Mouse (Mus musculus) megakaryocyte-erythroid progenitor cell, adult 5-6 weeks (primary cell): ENCODE measurements around the gene Kif26b. TPM values are rescaled to one million over a fixed set of nuclear protein-coding genes. Genes with fewer than 3 reads are reported as not detected.

Source experiments
- ATAC-seq: replicated peaks from 2 replicates; pipeline ENCODE4 v1.8.0; 2016; ENCODE audit warnings: mild to moderate bottlenecking, inconsistent platforms; ENCODE audit not compliant: severe bottlenecking, poor library complexity, low FRiP score, low TSS enrichment
- total RNA-seq, 2 experiments: library from RNA; stranded (forward) in 1 of 2; stranded (reverse) in 1 of 2; fragments of 200-1000, 215-1000 nt in 1 of 2; fragments of >200 nt in 1 of 2; fragmentation: Nextera tagmentation in 1 of 2; gene quantifications; 2 replicates each; pipeline ENCODE4 v1.2.3; 2014 to 2017

Gene Kif26b
- total RNA-seq, 2 experiments from 2014 or later = 1.2 to 2.8 TPM

GRCm38 (mm10) chr1:178691679-178692078, 162.8 kb downstream of the Kif26b start:
- no peak for ATAC-seq

DNA sequence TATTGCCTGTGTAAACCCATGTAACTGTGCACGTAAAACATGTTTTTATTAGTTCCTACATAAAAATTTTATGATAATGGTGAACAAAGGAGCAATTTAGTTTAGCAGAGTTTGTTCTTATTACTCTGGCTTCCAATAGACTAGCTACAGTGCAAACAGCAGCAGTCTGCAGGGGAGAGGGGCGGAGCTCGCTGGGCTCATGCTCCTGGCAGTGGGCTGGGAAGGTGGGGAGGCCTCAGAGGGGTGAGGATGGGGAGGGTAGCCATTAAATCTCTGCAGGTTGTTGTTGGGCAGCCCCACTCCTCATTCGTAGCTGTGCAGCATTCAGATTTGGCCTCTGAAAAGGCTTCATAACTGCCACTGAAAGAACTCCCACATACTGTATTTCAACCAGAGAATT, 171.2 kb downstream of the Kif26b start:
- no peak for ATAC-seq

DNA sequence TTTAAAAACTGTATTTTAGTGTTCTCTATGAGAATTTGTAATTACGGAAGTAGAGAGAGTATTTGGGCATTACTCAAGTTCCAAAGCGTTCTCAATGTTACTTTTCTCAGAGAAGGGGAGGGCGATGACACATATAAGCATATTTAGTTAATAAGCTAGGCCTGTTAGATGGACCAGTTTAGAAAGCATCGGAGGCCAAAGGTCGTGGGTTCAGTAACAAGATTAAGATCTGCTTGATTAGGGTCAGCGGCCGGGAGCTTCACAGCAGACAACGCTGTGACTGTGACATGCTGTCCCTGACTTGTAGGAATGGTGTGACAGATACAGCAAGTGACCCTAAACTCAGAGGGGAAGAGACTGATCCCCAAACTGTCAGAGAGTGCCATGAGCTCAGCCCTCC, 174.6 kb downstream of the Kif26b start:
- ATAC-seq = no peak

DNA sequence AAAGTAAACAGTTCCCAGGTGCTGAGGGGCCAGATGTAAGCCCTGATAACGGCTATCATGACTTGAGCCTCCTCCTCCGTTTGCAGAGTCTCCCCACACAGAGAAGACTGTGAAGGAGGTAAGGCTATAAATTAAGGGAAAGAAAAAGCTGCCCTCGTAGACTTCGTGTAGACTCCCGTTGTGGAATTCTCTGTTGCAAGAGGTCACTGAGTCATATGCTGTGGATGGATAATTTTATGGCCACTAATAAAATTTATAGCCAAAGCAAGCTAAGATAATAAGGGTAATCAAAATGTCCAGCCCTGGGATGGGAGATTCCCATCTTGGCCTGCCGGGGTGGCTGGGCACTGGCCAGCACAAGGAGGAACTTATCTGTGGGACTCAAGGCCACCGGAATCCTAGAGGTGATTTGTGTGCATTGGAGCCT, 179.0 kb downstream of the Kif26b start:
- no peak; the same call in 1 of the 2 replicates for ATAC-seq

DNA sequence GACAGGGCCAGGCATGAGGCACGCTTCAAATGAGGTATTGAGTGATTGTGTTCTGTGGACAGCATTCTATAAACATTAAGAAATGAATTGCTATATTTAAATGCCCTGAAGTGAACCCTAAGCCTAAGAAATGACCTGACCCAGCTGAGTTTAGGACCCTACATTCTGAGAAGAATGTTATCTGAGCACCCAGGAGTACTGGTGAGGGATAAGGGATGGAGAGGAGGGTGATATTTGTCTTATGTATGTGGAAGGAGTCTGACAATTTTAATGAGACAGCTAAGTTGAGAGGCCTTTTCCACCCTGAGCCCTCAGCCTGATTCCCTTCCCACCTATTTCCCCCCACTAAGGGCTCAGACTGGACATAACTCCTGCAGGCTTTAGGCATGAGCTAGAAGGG, 179.4 kb downstream of the Kif26b start:
- ATAC-seq = peak; percentile 24

DNA sequence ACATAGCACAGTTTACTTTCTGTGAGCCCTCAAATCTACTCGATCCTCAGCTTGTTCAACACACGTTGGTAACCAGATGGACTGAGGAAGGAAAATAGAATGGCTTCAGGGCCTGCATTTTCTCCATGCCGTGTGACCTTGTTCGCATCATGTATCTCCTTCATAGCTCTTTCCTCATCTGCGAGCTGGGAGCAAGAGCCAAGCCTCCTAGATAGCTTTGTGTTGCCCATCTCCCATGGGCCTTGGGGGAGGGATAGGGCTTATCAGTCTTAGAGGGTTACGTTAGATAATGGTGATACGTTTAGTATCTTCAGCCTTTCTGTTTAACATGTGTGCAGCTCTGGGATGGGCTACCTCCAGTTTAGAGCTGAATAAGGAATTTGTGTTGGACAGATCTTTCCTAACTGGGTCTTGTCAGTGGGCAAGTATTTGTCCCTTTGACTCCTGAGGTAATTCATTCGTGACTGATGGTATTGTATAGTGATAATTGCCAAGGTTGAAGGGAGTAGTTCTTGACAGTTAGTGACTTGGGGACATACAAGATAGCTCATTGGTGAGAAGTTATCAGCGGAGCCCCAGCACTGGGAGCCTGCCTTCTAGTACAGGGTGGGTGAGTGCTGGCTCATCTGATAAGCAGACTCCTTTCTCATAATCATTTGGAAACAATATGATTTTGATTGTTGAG, 183.4 kb downstream of the Kif26b start:
- peak; percentile 91 for ATAC-seq

DNA sequence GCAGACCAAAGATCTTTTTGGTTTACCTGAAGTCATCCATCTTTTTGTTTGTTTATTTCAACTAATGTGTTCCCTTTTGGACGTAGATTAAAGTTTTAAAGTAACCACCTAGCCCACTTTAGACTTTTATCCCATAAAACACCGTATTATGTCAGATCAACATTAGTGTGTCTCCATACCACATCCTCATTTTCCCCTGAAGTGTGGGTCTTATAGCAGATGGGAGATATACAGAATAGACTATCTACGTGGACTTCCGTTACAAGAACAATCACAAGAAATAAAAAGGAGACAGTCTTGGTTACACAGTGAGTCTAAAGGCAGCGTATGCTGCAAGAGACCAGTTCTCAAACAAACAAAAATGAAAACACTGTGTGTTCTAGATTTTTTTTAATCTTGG, 185.3 kb downstream of the Kif26b start:
- ATAC-seq = no peak

- ATAC-seq = no peak
Observed at GRCm38 (mm10) chr1:178716411-178716810, 187.5 kb downstream of the Kif26b start.

DNA sequence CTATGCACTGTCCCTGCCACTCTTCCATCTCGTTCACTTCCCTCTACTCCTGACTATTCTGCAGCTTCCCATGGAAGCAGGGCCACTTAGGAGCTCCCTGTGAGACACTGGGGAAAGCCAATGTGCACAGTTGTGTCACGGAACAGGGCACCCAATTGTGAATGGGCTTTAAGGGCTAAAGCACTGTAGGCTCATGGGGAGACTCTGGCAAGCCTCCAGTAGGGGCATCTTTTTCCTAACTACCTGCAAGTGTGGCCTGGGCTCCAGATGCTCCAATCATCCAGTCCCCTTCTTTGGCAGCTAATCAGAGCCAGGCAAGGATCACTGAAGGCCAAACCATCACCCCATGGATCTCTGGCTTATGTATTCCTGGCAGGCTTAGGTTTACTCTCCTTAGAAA, 191.9 kb downstream of the Kif26b start:
- ATAC-seq = no peak

DNA sequence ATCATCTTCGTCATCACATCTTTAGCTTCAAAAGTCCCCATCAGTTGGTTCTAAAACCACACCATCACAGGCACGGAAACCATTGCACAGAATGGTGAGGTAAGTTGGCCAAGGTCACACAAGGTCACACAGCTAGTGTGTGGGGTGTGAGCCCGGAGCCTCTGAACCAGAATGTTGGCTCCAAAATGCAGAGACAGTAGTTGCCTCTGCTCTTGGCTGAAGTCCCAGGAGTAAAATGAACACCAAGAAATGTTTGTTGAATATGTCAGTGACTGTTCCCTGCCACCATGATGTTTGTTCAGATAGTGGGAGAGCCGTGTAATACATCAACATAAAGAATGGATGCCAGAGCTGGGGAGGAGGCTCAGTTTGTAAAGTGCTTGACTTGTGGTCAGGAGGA, 193.9 kb downstream of the Kif26b start:
- no peak for ATAC-seq

GRCm38 (mm10) chr1:178725536-178725935, 196.6 kb downstream of the Kif26b start:
- ATAC-seq = no peak

- no peak for ATAC-seq
Observed at GRCm38 (mm10) chr1:178728256-178728655, 199.3 kb downstream of the Kif26b start.

DNA sequence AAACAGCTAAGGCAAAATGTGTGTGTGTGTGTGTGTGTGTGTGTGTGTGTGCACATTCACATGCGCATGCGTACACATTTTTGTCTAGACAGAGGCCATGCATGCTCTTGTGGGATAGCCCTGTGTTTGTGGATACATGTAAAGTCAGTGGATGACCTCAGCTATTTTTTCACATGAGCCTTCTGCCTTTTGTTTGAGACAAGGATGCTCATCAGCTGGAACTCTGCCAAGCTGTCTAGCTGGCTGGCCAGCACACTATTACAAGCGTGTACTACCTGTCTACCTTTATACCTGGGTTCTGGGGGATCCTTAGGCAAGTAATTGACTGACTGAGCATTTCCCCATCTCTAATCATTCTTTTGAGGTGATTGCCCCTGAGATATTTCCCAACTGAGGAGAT, 201.3 kb downstream of the Kif26b start:
- no peak for ATAC-seq

DNA sequence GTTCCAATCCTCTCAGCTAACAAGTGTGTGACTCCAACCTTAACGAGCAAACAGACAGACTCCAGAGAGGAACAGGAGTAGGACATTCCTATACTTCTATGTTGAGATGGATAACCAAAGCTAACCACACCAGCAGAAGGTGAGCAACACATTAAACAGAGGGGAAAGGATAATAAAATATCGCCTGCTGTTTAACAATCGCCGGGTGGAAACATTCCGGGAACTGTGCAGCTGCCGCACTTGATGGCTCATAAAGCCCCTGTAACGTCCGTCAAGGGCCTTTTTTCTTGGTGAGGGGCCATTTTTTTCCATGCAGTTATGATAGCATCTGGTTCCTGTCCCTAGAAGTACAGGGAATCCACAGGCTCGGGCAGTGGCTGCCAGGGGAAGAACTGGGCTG, 204.1 kb downstream of the Kif26b start:
- ATAC-seq = no peak

GRCm38 (mm10) chr1:178734576-178734975, 205.7 kb downstream of the Kif26b start:
- no peak for ATAC-seq

GRCm38 (mm10) chr1:178736931-178737330, 208.0 kb downstream of the Kif26b start:
- no peak for ATAC-seq

DNA sequence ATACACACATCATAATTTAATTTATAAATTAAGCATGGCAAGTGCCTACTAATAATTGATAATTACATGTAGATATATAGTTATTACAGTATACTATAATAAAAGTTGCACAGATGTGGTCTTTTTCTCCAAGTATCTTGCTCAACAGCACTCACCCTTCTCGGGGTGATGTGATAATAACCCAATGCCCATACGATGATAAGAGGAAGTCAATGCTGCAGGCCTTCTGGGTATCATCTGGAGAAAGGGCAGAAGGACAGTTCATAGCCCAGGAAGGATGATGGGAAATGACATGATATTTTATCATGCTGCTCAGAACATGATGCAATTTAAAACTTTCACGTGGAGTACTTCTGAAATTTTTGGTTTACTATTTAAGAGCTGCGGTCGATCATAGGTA, 214.9 kb downstream of the Kif26b start:
- peak; percentile 70; the same call in 1 of the 2 replicates for ATAC-seq

DNA sequence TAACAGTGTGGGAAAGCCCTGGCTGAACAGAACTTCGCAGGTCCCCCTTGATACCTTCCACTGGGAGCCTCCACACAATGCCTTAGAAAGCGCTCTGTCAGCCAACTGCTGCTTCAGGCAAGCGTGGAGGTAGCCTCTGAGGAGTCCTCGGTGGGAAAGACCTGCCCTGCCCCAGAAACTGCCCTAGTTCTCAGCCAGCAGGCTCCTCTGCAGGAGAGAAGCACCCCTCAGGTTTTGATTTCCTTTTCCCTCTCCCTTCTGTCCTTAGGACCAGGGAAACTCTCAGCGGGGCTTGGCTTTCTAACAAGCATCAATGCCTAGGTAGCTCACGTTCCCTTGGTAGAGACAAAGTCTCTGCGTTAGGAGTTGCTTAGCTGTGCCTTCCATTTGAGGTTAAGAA, 215.6 kb downstream of the Kif26b start:
- ATAC-seq = no peak

- ATAC-seq = no peak
Observed at GRCm38 (mm10) chr1:178744961-178745360, 216.0 kb downstream of the Kif26b start.

DNA sequence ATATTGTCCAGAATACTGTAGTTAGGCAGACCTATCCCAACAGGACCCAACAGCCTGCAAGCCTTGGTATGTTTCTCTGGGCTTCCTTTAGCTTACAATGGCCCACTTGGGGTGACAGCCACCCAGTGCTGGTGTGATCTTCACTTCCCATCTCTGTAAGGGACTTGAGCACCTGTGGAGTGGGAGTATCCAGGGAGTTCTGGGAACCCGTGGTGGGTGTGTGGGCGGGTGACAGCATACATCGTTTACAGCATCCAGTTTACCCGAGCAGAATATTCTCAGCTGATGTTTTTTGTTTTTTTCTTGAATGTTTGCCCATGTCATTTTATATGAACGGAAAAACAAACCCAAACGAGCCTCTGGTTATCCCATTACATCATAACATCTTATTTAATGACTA, 216.5 kb downstream of the Kif26b start:
- no peak for ATAC-seq

DNA sequence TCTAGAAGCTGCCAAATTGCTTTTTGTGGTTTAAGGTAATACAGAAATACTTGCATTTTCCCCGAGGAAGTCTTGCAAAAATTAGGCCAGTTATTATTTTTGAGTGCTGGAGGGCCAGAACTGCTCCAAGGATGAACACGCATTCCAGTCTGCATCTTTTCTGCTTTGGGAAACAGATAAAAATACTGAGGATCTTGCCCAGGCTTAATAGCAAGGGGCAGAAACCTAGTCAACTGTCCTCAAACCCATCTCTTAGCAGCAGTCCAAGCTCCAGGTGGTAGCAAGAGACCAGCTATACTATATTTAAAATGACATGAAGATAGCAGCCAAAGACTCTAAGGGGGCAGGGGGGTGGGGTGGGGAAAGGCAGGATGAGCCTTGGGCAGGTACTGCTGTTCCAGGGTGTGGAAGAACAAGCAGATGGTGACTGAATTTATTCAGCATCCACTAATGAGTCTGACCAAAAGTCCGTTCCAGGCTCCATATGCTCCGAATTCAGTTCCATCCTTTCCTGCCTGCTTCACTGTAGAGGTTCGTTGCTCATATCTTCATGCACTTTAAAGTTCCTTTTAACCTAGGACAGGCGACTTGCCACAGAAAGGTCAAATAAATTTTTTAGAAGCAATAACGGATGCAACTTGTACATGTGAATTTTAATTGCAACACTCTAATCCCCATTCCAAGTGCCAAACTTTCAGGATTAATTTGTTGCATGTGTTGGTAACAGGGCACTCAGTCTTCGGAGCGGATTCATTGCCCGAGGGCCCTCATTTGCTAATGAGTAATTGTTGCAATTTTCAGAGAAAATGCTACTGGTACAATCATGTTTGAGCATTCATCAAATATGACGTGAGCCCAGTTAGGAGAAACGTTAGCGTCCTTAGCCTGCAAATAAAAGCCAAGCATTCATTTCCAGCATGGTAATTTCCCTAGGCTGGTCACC, 218.6 kb downstream of the Kif26b start:
- ATAC-seq = no peak
